Mouse (Mus musculus) lung, adult 2 months (tissue): ENCODE measurements around the gene Trim30d.

Source experiments
- CTCF ChIP-seq: fragments of 200-500 bp; IDR thresholded peaks from 2 replicates; pipeline ENCODE4 v1.5.1; 2011; ENCODE audit warnings: mild to moderate bottlenecking, low read length, control low read depth; ENCODE audit not compliant: insufficient read depth
- POLR2A ChIP-seq: fragments of 200-500 bp; IDR thresholded peaks from 2 replicates; pipeline ENCODE4 v1.6.1; 2011; ENCODE audit warnings: low read depth, mild to moderate bottlenecking, control low read depth, low read length, borderline replicate concordance; ENCODE audit errors: extremely low read depth

GRCm38 (mm10) chr7:104552700-104553099, 45.1 kb upstream of the Trim30d start:
- TF ChIP-seq POLR2A: no peak
- no peak for TF ChIP-seq CTCF
